Mouse (Mus musculus) cortical plate, adult 2 months (tissue): ENCODE data around the gene Npff. TPM values are rescaled to one million over a fixed set of nuclear protein-coding genes. Genes with fewer than 3 reads are reported as not detected.

Source experiments
- H3K27ac ChIP-seq: fragments of 200-500 bp; 2 replicates; pipeline ENCODE4 v1.5.1; 2012; ENCODE audit warnings: low read length, control low read depth, inconsistent platforms; ENCODE audit not compliant: insufficient read depth
- H3K4me1 ChIP-seq: fragments of 200-500 bp; 2 replicates; pipeline ENCODE4 v1.6.1; 2011; ENCODE audit warnings: low read length; ENCODE audit not compliant: control insufficient read depth, insufficient read depth
- H3K4me3 ChIP-seq: fragments of 200-500 bp; 2 replicates; pipeline ENCODE4 v1.5.1; 2011; ENCODE audit warnings: mild to moderate bottlenecking, low read length, control low read depth; ENCODE audit not compliant: insufficient read depth
- CTCF ChIP-seq: fragments of 200-500 bp; IDR thresholded peaks from 2 replicates; pipeline ENCODE4 v1.5.1; 2011; ENCODE audit warnings: mild to moderate bottlenecking, control low read depth, low read length; ENCODE audit not compliant: insufficient read depth; ENCODE audit errors: extremely low read depth
- POLR2A ChIP-seq: fragments of 200-500 bp; IDR thresholded peaks from 2 replicates; pipeline ENCODE4 v1.6.1; 2011; ENCODE audit warnings: mild to moderate bottlenecking, low read length, control low read depth; ENCODE audit not compliant: insufficient read depth; ENCODE audit errors: extremely low read depth
- polyA plus RNA-seq: library from polyadenylated mRNA; depleted of rRNA; stranded (reverse); fragments of >200 nt; gene quantifications from 2 replicates; pipeline ENCODE4 v1.2.3, GENCODE M21; 2012; rRNA removed

Npff gene
- polyA plus RNA-seq, 1 experiment: 5.8 TPM

DNA sequence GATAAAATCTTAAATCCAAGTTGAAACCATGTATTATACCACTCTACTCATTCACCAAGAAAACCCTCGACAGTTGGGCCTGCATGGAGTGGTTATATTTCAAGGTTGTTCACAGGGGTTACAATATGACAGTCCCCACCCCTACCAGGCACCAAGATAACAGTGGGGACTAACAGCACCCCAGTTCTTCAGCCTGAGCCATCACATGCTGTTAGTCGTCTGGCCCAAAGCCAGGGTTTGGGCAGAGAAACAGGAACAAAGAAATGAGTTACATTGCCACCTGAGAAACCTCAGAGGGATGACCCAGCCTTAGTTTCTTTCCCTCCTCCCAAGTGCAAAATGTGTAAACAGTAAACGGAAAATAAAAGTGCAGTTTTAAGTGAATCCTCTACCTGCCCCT, 25.4 kb downstream of the Npff start:
- no peak overlapping the region for H3K27ac ChIP-seq
- H3K4me1 ChIP-seq: peaks cover 1% of the 10 kb centered on the region; the same call in 1 of the 2 replicates
- TF ChIP-seq POLR2A: 0 out of 2 replicates have a peak, but pooled peaks have one; percentile 23
- TF ChIP-seq CTCF: no peak
- H3K4me3 ChIP-seq: no peak overlapping the region

DNA sequence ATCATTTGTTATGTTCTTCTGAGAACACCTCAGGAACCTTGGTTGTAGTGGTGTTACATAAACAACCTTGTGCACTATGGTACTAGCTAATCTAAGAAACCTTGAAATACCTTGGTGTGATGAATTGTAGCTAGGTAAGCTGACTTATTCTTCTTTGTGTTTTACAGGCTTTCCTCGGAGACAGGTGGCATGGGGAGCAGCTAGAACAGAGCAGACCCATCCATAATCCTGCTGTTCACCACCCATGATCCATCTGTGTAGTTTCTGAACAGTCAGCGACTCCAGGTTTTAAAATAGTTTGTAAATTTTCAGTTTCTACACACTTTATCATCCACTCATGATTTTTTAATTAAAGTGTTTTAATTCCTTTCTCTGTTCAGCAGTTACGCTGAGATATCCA, 26.4 kb downstream of the Npff start:
- H3K27ac ChIP-seq: no peak overlapping the region
- H3K4me1 ChIP-seq: peaks cover 1% of the 10 kb centered on the region; the same call in 1 of the 2 replicates
- TF ChIP-seq POLR2A: no peak
- TF ChIP-seq CTCF: no peak
- H3K4me3 ChIP-seq: no peak overlapping the region

DNA sequence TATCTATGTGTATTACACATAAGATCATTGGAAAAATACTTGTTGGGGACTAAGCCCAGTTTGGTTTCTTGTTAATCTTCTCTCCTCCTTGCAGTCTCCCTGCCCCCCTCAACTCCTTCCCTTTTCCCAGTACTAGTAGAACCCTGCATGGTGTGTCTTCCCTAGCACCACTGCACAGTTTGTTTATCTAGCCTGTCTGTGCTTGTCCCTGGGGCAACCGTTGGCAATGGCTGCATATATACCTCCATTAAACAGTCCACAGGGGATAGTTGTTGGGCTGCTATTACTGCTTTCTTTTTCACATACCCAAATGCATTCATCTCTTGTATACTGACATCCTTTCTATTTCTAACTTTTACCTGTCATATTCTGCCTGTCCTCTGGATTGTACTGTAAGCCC, 37.1 kb downstream of the Npff start:
- Histone ChIP-seq H3K27ac (no peak overlapping the region), H3K4me3 (no peak overlapping the region), H3K4me1 (no peaks in the 10 kb centered on the region; the same call in 1 of the 2 replicates)
- TF ChIP-seq POLR2A: no peak
- TF ChIP-seq CTCF: no peak

DNA sequence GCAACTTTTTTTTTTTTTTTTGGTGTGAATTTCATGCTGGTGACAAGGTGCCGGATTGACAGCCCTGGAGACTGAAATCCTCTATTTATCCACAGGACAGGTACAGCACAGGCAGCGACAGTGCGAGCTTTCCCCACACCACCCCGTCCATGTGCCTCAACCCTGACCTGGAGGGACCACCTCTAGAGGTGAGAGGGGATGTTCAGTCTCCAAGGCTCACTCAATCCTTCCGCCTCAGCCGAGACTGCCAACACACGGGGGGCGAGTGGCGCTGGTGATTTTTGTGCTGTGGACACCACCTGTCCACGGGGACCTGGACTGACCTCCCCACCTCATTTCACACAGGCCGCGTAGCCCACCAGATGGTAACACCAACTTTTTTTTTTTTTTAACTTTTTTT, 38.9 kb downstream of the Npff start:
- no peak for TF ChIP-seq CTCF
- TF ChIP-seq POLR2A: no peak
- H3K4me3 ChIP-seq: no peak overlapping the region
- no peaks in the 10 kb centered on the region for H3K4me1 ChIP-seq
- no peak overlapping the region for H3K27ac ChIP-seq

DNA sequence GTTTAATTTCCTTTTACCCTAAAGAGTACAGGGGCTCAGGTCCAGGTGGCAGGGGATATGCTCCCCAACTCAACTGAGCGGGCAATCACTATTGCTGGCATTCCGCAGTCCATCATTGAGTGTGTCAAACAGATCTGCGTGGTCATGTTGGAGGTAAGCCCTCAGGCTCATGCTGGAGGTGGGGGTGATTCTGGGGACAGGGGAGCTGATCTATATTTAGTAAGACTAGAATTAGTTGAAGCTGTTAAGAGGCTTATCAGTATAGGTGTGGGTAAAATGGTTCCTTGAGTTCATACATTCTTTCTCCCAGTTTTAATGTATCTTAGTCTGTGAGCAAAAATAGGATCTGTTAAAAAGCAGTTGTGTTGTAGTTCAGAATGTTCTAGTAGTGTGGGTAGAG, 41.6 kb downstream of the Npff start:
- no peak overlapping the region for H3K27ac ChIP-seq
- H3K4me1 ChIP-seq: no peaks in the 10 kb centered on the region
- TF ChIP-seq CTCF (no peak), POLR2A (no peak)
- no peak overlapping the region for H3K4me3 ChIP-seq

DNA sequence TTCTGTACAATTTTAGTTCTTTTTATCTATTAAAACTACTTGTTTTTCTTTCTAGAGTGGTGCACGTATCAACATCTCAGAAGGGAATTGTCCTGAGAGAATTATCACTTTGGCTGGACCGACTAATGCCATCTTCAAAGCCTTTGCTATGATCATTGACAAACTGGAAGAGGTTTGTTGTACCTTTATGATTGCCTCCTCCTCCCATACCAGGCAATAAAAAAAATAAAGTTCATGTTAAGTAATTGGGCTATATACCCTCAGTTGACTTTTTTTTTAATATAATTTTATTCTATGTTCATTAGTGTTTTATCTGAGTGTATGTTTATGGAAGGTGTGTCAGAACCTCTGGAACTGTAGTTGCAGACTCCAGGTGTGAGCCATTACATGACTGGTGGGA, 50.2 kb downstream of the Npff start:
- no peak overlapping the region for H3K4me3 ChIP-seq
- peaks cover 3% of the 10 kb centered on the region; the same call in 1 of the 2 replicates for H3K4me1 ChIP-seq
- H3K27ac ChIP-seq: no peak overlapping the region
- TF ChIP-seq CTCF: no peak
- no peak for TF ChIP-seq POLR2A

Other genes starting within 250 kb of the Npff start
- 54.0 and 55.5 TPM in 2 replicates for gene Mfsd5, start 245.5 kb downstream of the Npff start, polyA plus RNA-seq
- gene Espl1, start 228.7 kb downstream of the Npff start, polyA plus RNA-seq: 0.52 and 1.6 TPM in 2 replicates
- 466 and 495 TPM in 2 replicates for gene Pfdn5, start 198.8 kb downstream of the Npff start, polyA plus RNA-seq
- 87.0 and 92.7 TPM in 2 replicates for gene Myg1, start 193.2 kb downstream of the Npff start, polyA plus RNA-seq
- 20.2 and 23.2 TPM in 2 replicates for gene Aaas, start 174.2 kb downstream of the Npff start, polyA plus RNA-seq
- gene Sp7, start 157.8 kb downstream of the Npff start, polyA plus RNA-seq: 1.6 and 2.3 TPM in 2 replicates
- gene Sp1, start 118.8 kb downstream of the Npff start, polyA plus RNA-seq: 10.3 and 10.5 TPM in 2 replicates
- 1.2 and 1.4 TPM in 2 replicates for gene Amhr2, start 79.6 kb downstream of the Npff start, polyA plus RNA-seq
- 85.6 and 90.3 TPM in 2 replicates for gene Prr13, start 65.9 kb downstream of the Npff start, polyA plus RNA-seq
- 415 and 432 TPM in 2 replicates for gene Pcbp2, start 54.4 kb downstream of the Npff start, polyA plus RNA-seq
- not detected in 2 replicates for gene Gm10337, start 21.2 kb downstream of the Npff start, polyA plus RNA-seq
- 98.9 and 105 TPM in 2 replicates for gene Map3k12, start 7.9 kb downstream of the Npff start, polyA plus RNA-seq
- gene Tarbp2, start 6.8 kb downstream of the Npff start, polyA plus RNA-seq: 62.7 and 74.0 TPM in 2 replicates
- not detected in 2 replicates for gene Gm28047, start 100.1 kb upstream of the Npff start, polyA plus RNA-seq
- gene Atf7, start 100.5 kb upstream of the Npff start, polyA plus RNA-seq: 50.2 and 50.7 TPM in 2 replicates
- 293 and 296 TPM in 2 replicates for gene Atp5g2, start 147.4 kb upstream of the Npff start, polyA plus RNA-seq
- gene Calcoco1, start 197.2 kb upstream of the Npff start, polyA plus RNA-seq: 62.5 and 67.0 TPM in 2 replicates